Mouse (Mus musculus) left cerebral cortex, adult 18-20 months (tissue): ENCODE data around the gene Tshz2. TPM values are rescaled to one million over a fixed set of nuclear protein-coding genes. Genes with fewer than 3 reads are reported as not detected.

ENCODE experiments used
- DNase-seq, 2 experiments: peaks; one replicate each; pipeline ENCODE4 v3.0.0; 2021 to 2022; ENCODE audit warnings: low spot score in 2 of 2, mixed read lengths in 1 of 2
- total RNA-seq, 2 experiments: library from RNA; stranded (reverse); gene quantifications; 2 replicates each; pipeline ENCODE4 v1.2.3; 2021

Tshz2 gene
- total RNA-seq, 2 experiments from 2014 or later: 37.5 to 41.2 TPM

- no peak for DNase-seq
Observed at GRCm38 (mm10) chr2:169621201-169621710, 11.6 kb upstream of the Tshz2 start.

GRCm38 (mm10) chr2:169630070-169630469 is 2.7 kb upstream of the Tshz2 start:
- DNase-seq: no peak

- peak in 1 of 2 experiments; percentile 7 for DNase-seq
Observed at GRCm38 (mm10) chr2:169633491-169634289, 877 bp downstream of the Tshz2 start.

- no peak for DNase-seq
Observed at GRCm38 (mm10) chr2:169634619-169635382, 2.0 kb downstream of the Tshz2 start.

GRCm38 (mm10) chr2:169635428-169635827 is 2.6 kb downstream of the Tshz2 start:
- no peak for DNase-seq

GRCm38 (mm10) chr2:169636414-169636813 is 3.6 kb downstream of the Tshz2 start:
- DNase-seq: no peak

- no peak for DNase-seq
Observed at GRCm38 (mm10) chr2:169641547-169641946, 8.7 kb downstream of the Tshz2 start.

- no peak for DNase-seq
Observed at GRCm38 (mm10) chr2:169642420-169642819, 9.6 kb downstream of the Tshz2 start.

- no peak for DNase-seq
Observed at GRCm38 (mm10) chr2:169647091-169647490, 14.3 kb downstream of the Tshz2 start.

- no peak for DNase-seq
Observed at GRCm38 (mm10) chr2:169649262-169649885, 16.6 kb downstream of the Tshz2 start.

- DNase-seq: no peak
Observed at GRCm38 (mm10) chr2:169653282-169653681, 20.5 kb downstream of the Tshz2 start.

- no peak for DNase-seq
Observed at GRCm38 (mm10) chr2:169663792-169664191, 31.0 kb downstream of the Tshz2 start.

GRCm38 (mm10) chr2:169671264-169671663 is 38.5 kb downstream of the Tshz2 start:
- DNase-seq: no peak

- no peak for DNase-seq
Observed at GRCm38 (mm10) chr2:169673786-169674185, 41.0 kb downstream of the Tshz2 start.

GRCm38 (mm10) chr2:169674209-169674608 is 41.4 kb downstream of the Tshz2 start:
- no peak for DNase-seq

- no peak for DNase-seq
Observed at GRCm38 (mm10) chr2:169679264-169679663, 46.5 kb downstream of the Tshz2 start.

- no peak for DNase-seq
Observed at GRCm38 (mm10) chr2:169679951-169680350, 47.1 kb downstream of the Tshz2 start.

- DNase-seq: no peak
Observed at GRCm38 (mm10) chr2:169685260-169685659, 52.4 kb downstream of the Tshz2 start.

GRCm38 (mm10) chr2:169685747-169686146 is 52.9 kb downstream of the Tshz2 start:
- DNase-seq: no peak

GRCm38 (mm10) chr2:169686697-169687430 is 54.1 kb downstream of the Tshz2 start:
- DNase-seq: no peak

- no peak for DNase-seq
Observed at GRCm38 (mm10) chr2:169690054-169690453, 57.2 kb downstream of the Tshz2 start.
